Mouse (Mus musculus) kidney, adult 8-10 months (tissue): ENCODE data around the gene Tns1.

Experiments used
- DNase-seq, 2 experiments: peaks; one replicate each; pipeline ENCODE4 v3.0.0; 2022

Gene Tns1

DNA sequence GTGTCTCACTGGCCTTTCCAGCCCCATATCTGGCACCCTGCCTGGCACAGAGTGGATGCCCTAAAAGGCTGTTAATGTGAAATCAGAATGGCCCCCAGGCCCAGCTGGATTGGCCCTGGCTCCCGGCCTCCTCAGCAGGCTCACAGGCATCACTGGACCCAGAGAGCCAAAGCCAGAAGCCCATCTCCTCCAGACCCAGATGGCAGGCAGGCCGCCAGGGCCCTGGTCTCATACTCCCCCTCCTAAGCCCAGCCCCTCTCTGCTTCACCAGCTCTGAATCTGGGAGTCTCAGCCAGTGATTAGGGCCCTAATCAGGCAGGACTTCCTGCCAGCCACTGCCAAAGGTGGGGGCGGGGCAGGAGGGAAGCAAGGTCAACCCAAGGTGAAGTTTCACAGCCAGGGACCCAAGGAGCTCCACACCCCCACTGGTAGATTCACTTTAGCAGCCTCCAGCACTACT, 93.3 kb downstream of the Tns1 start:
- DNase-seq: peak; percentile 91

DNA sequence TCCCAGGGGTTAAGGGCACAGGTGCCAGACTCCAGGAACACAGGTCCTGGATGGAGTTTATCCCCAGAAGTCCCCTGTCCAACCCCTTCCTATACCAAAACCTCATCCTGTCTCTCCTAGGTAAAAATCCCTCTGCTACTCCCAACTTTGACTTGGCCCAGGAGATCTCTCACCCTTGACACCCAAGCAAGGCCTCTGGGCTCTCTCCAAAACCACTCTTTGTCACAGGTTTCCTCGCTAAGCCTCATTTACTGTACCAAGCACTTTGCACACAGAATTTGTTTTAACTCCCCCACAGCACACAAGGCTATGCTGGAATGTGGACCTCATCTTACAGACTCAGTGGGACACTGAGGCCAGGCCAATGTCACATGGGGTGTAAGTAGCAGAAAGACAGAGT, 94.0 kb downstream of the Tns1 start:
- DNase-seq: no peak

DNA sequence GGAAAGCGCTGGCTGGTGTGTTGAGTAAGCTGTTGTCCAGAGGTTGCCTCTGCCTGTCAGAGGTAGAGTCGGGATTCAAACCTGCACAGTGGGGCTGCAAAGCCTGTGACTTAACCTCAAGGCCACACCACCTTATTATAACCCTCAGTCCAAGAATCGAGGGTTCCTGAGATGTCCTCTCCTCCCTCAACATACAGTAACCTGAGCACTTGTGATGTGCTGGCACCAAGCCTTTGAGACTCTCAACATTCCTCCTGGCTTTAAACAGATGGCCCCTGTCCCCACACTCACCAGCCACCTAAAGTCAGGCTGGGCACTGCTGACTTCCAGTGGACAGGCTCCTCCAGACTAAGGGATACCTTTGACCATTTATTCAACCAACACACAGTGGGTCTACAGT, 94.6 kb downstream of the Tns1 start:
- no peak for DNase-seq

DNA sequence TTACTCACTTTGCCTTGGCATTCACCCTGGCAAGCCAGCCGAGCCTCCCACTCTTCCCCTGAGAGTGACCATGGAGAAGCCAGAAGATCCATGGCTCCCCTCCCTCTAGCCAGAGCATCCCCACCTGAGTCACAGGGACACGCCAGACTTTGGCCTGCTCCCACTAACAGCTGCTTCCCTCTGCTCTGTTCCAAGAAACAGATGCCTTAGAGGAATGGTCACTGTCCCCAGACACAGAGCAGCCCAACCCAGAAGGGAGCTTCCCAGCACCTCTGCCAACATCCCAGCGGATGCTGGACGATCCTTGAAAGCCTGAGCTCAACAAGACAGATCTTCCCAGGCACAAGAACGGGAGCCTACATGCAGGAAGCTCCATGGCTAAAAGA, 95.4 kb downstream of the Tns1 start:
- no peak for DNase-seq

DNA sequence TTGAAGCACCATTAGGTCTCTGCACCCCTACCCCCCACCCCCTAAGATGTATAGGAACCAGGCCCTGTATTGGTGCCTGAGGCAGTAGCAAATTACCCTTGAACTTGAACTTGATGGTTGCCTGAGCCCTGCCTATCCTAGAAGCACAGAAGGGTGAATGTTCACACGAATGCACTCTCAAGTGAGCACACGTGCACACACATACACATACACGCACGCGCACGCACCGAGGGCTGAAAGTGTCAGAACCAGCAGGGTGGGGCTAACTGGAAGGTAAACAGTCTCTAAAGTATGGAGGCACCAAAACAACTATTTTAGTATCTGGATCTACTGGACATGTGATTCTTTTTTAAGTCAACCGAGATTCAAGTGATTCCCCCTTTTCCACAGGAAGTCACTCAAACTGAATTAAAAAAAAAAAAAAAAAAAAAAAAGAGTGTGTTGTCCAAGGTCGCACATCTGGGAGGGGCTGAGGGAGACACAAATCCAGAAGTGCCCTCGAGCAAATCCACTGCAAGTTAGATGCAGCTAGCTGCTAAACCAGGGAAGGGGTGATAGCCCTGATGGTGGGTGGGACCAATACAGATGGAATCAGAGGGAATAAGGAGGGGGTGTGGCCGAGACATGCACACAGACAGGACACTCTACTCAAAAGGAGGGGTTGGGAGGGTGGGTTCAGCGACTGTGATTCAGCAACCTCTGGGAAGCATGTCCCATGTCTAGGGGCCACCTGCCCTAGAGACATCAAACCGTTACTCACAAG, 96.0 kb downstream of the Tns1 start:
- no peak for DNase-seq

DNA sequence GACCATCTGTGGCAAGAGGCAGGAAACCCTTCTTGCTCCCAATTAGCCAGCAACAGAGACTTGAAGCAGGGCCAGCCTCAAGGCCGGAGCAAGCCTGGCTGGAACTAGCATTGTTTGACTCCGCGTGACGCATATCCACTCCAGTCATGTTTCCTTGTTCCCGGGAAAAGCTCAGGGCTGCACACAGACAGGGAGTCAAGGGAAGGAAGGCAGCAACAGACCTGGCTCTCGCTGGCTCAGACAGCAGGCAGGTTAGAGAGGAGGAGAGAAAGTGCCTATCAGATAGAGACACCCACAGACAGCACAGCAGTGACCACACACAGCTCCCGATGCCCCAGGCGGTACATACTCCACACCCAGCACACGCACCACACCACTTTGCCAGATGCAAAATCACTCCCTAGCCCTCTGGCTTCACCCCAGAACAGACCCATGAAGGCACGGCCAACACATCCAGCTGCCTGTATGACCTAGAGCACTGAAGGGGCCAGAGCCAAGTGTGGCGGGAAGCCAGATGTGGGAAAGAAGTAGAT, 96.6 kb downstream of the Tns1 start:
- peak; percentile 83 to 84 for DNase-seq

DNA sequence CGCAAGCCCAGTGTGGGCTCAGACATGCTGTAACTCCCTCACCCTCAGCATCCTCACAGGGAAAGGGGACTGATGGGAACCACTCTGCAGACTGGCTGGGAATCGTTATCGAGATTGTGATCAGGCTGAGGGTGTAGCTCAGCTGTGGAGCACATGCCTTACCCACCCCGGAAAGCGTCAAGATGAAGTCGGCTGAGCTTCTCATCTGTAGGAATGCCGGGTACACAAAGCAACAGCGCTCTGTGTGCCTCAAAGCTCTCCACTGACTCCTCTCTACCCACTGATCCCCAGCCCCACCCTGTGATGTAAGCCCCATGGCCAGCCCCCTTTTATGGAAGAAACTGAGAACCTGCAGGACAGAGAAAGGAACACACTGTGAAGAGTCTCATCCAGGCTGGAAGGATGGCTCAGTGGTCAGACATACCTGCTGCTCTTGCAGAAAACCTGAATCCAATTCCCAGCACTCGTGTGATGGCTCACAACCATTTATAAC, 97.5 kb downstream of the Tns1 start:
- no peak for DNase-seq

DNA sequence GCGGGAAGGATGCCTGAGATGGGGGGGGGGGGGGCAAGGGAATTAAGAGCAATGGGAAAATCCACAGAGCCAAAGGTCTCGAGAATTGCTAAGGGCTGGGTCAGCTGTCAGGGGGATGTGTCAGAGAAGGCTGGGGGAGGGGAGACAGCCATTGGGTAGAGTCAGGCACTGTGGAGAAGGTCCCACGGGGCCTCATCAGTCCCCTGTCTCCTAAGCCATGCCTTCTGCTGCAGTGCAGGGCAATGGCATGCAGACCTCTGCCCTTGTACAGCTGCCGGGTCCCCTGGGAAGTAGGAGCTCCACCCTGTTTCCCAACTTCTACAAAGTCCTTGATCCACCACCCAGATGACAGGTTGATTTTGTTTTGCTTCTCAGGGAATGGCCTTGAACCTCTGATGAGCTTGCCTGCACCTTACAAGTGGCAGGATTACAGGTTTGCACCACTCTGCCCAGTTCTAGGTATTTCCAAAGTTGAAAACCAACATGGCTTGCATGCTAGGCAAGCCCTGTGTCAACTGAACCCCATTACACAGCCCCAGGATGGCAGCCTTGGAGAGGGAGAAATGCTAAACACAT, 98.5 kb downstream of the Tns1 start:
- DNase-seq: no peak

DNA sequence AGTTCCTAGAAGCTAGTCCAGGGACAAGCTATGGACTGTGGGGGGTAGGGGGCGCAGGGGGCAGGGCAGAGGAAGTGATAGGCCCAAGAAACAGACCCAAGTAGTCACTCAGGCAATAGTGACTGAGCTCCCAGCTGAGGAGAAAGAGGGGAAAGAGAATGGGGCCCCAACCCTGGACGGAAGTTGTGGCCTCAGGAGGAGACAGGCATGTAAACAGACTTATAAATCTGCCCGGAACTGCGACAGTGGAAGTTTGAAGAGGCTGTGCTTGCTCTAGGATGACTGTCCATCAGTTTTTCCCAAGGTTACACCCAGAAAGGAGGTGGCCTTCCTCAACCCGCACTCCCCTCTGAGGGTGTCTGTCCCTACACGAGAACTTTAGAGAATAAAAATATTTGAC, 99.0 kb downstream of the Tns1 start:
- DNase-seq: no peak

DNA sequence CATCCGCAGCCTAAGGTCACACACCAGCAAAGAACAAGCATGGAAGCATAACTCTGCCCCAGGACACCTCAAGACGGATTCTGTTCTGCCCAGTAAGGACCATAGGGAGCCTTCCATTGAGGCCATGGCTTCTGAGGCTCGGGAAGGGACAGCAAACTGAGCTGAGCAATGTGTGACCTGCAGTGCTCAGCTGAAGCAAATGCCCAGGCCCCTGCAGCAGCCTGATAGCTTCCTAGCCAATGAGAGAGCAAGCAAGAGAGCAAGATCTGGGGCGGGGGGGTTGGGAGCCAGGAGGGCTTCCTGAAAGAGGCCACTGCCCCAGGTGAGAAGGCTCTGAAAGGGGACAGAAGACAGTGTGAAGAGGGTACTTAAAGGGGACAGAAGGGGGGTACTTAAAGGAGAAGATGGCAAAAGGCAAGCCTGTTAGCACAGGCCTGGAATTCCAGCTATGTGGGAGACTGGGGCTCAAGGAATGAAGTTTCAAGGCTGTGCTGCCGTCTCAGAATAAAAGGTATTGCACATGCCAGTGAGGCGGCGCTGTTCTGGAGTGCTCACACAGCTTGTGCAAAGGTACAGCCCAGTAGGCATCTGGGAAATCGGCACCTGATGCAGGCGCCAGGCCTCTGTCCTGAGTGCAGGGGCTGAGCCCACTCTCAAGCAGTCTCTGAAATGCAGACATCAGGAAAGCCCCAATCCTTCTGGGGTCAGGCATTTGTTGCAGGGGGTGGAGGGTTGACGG, 99.6 kb downstream of the Tns1 start:
- no peak for DNase-seq

DNA sequence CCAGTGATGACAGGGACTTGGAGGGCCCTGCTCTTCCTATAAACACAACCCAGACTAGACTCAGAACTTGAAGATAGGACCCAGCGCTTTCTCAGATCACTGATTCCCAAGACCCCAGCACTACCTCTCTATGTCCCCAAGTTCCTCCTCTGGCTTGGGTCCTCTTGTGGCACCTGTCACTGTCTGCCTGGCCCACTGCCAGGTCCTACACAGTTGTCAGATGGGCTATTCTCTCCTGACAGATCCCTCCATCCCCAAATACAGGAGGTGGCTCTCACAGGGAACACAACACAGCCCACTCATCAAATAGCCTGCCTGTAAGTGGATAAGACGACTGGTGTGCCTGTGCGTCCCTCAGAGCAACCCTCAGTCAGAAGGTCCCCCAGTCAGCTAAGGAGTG, 101.3 kb downstream of the Tns1 start:
- DNase-seq: no peak

DNA sequence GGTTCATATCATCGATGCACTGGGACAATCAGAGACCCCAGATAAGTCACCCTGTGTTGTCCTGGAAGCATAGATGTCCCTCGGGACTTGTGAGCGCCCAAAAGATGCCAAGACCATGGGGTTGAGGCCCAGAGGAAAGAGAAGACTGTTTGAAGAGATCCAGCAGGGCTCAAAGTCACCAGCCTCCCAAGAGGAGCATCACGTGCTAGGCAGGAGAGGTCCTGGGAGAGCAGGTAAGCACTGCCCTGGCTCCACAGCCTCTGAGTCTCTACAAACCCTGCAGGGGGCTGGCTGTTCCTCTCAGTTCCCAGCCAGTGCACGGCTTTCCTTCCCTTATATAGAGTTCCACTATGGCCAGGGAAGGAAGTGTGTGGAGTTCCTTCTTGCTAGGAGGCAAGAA, 101.7 kb downstream of the Tns1 start:
- DNase-seq: no peak

DNA sequence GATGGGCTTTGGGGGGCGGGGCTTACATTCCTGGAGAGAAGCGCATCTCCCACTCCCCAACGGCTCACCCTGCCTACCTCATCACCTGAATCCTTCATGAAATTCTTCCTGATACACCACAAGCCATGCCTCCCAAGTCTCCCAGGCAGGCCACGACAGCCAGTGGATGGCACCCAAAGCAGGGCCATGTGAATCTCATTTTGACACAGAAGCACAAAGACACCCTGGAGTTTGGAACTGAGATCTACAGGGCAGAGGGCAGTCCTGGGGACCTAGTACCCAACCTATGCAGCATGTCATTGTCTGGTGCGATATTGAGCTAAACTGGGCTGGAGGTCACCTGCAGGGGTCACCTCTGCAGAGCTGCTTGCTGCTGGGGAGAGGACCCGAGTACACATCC, 104.0 kb downstream of the Tns1 start:
- no peak for DNase-seq

DNA sequence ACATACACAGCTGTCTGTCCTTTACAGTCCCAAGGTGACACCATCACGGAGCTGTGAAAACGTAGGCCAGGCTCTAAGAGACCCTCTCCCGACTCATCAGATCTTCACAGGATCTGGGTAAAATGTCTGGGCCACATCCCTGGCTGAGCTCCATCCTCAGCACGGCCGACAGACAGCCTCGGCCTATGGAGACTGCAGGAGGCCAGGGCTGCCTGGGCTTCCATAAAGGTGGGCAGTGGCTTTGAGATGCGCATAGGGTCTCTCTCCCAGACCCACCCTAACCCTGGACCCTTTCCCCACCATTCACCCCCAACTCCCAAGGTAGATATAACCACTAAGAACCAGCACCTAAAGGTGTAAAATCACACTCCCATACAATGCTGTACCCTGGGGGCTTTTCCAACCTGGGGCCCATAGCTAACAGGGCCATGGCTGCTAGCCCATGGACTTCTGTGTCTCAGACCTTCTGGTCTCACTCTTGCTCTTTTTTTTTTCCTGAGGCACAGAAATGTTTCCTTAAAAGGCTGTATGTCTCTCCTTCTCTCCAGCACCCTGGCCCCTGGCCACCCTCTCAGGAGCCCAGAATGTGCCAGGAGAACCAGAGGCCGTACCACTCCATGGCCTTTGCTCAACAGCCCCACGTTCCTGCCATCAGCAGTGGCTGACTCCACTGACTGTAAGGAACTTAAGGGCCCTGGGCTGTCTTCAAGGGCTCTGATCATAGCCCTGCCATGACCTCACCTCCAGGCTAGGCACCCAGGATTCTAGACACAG, 106.7 kb downstream of the Tns1 start:
- peak in 1 of 2 experiments; percentile 74 for DNase-seq

DNA sequence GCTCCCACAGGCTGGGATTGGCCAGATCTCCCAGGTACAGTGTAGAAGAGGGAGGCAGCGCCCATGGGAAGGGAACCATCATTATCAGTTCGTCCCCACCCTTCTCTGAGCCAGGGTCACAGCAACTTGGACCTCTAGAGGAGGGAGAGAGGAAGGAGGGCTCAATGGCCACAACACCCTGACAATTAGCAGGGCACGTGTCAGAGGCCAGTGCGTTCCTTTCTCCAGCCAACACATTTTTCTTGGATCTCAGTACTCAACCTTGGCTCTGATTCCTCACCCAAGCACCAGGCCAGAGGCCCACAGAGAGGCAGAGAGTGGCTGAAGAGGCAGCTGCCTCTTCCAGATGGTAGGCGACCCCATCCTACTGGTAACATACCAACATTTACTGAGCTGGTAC, 107.6 kb downstream of the Tns1 start:
- peak; percentile 77 for DNase-seq

DNA sequence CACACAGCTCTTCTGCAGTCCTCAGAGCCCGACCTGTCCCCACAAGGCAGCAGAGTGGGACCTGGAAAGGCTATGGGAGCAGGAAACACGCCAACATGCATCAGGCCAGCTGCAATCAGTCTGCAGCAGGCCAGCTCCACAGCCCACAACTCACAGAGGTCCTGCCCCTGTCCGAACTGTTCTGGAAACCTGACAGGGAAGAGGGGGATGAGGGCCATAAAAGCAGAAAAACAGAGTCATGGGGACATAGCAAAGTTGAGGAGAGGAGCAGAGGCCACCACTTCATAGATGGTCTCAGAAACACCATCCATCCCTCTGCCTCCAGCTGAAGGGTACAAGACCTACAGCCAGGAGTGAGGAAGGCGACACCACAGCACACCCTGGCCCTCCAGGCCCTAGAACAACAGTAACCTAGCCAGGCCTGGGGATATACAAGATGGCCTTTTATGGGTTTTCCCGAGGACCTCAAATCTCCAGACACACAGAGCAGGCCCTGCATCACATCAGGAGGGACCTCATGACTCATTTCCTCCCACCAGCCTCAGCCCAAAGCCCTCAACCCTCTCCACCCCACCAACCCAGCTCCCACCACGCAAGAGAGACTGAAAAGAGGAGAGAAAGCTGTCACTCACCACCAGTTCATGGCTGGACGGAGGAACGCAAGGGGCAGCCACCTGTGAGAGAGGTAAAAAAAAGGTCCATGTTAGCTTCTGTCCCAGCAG, 108.6 kb downstream of the Tns1 start:
- peak in 1 of 2 experiments; percentile 68 for DNase-seq

DNA sequence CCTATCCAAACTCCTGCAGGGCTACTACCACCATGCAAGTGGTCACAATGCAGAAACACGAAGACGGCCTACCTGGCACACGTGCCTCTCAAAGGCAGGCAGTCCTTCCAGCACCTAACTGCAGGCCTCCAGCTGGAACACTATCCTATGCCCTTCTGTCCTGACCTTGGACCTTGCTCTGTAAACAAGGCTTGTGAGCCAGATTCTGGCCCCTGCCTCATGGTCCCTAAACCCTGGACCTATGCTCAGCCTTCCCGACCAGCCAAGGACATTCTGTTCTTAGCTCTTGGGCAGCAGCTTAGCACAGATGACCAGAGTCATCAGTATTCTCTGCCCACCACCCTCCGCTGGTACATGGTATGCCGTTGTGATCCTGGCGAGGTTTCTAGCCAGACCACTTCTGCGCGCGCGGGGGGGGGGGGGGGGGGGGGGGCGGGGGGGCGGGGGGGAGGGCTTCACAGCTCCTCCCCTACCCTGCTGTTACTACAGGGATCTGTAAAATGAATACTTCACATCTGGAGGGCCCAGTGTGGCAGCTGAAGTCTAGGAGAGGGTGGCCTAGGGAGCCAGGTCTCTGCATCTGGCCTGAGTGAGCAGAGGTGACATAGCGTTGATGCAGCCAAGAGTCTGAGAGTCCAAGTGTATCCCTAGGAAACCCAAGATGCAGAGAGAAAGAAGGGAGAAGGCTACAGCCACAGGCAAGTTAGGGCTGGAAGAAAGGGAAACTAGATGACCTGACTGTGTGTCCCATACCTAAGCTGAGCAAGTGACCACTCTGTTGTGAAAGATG, 109.5 kb downstream of the Tns1 start:
- DNase-seq: peak; percentile 93 to 95

DNA sequence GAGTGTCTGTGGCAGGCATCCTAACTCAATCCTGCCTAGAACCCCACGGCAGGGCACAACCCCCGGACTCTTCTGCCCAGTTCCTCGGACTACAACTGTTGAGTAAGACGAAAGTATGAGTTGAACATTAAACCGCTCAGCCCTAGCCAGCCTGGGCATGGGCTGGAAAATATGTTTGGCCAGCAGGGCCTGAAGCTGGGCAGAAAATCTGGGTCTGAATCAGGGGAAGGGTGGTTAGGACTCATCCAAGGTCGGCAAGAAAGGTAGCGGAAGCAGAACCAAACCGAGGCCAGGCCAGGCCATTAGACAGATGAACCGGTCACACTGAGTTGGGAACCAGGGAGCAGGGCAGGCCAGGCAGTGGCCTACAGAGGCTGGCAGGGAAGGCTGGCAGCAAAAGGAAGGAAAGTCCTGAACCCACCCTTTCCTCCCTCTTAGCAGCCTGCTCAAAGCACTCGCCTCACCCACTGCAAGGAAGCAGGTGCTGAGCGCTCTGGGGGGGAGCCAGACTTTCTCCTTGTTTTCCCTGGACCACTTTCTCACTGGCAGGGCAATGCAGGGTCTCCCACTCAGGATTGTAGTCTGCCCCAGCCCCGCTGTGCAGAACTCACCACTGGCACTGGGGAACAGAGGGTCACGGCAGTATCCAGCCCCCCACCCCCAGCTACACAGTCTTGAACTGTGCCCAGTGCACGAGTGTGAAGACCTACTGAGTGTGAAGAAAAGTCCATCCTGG, 110.8 kb downstream of the Tns1 start:
- peak; percentile 91 to 94 for DNase-seq

DNA sequence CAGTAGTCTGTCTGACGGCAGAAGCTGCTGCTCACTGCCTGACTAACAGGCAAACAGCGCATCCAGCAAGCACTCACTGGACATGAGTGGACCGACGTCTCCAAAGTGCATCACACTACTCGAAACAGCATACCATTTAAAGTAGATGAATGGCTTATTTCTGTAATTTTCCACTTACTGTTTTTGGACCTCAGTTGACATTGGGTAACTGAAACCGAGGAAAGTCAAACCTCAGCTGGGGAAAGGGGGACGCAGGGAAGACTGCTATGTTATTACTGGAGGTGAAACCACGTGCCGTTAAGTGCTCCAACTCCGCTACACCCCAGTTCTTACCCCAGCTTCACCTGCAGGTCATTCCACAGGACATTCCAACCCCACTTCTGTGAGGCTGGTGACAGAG, 111.5 kb downstream of the Tns1 start:
- DNase-seq: no peak

DNA sequence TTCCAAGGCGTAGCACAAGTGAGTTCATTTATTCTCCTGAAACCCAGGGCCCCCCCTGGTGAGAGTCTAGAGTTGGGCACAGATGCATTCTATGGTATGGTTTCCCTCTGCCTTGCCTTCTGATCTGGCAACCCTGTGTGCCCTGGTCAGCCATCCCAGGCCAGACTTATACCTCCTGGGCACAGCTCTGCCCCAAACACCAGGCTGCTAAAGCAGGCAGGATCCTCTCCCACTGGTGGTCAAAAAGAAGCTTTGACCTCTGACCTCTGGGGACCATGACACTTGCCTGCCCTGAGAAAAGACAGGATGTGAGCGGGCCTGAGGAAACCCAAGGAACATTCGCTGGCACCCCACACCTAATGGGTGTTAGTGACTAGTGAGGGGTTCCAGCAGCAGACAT, 114.8 kb downstream of the Tns1 start:
- DNase-seq: no peak

DNA sequence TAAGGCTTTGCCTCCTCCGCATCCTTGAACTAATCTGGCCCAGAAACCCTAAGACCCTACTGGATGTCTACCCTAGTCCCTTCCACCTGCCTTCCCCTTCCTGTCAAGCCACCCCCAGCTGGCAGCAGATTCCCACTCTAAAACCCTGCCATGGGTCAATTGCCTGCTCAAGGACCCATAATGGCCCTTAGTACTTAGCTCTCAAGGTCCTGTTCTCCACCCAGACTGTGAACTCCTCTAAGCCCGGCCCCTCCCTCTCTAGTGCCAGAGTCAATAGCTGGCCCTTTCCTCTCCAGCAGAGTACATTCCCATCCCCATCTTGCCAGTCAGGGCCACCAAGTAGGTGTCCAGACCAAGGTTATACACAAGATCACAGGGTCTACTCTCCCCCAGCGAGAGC, 115.3 kb downstream of the Tns1 start:
- DNase-seq: peak; percentile 74 to 80
